Mouse (Mus musculus) cerebellum, adult 18-20 months (tissue): ENCODE measurements around the gene Tomm40.

Experiments
- DNase-seq, 2 experiments: peaks; one replicate each; pipeline ENCODE4 v3.0.0; 2021

Gene Tomm40

GRCm38 (mm10) chr7:19685374-19685773, 29.9 kb downstream of the Tomm40 start:
- DNase-seq, result no peak

GRCm38 (mm10) chr7:19683771-19684201, 31.5 kb downstream of the Tomm40 start:
- no peak for DNase-seq

- no peak for DNase-seq
Observed at GRCm38 (mm10) chr7:19682979-19683378, 32.3 kb downstream of the Tomm40 start.

- no peak for DNase-seq
Observed at GRCm38 (mm10) chr7:19681202-19681694, 34.0 kb downstream of the Tomm40 start, which contains the start of the genes Gm44805 and Apoc4. TSS of gene Gm44805 (minus strand) at chr7:19681423. TSS of gene Apoc4 (minus strand) at chr7:19681479.

GRCm38 (mm10) chr7:19680702-19681101, 34.5 kb downstream of the Tomm40 start:
- DNase-seq, result no peak

GRCm38 (mm10) chr7:19678901-19679300, 36.3 kb downstream of the Tomm40 start:
- DNase-seq, result no peak

- DNase-seq, result no peak
Observed at GRCm38 (mm10) chr7:19677872-19678271, 37.4 kb downstream of the Tomm40 start, which contains the start of gene Apoc2. TSS of gene Apoc2 (minus strand) at chr7:19677941.

- no peak for DNase-seq
Observed at GRCm38 (mm10) chr7:19676662-19677061, 38.6 kb downstream of the Tomm40 start.

- DNase-seq, result no peak
Observed at GRCm38 (mm10) chr7:19675824-19676223, 39.4 kb downstream of the Tomm40 start.

- no peak for DNase-seq
Observed at GRCm38 (mm10) chr7:19673083-19673699, 42.0 kb downstream of the Tomm40 start.

GRCm38 (mm10) chr7:19671511-19671910, 43.7 kb downstream of the Tomm40 start:
- DNase-seq, result no peak

GRCm38 (mm10) chr7:19668947-19669721, 46.1 kb downstream of the Tomm40 start:
- DNase-seq, result peak; percentile 94 to 95

GRCm38 (mm10) chr7:19667434-19667833, 47.8 kb downstream of the Tomm40 start:
- no peak for DNase-seq

GRCm38 (mm10) chr7:19666750-19667149, 48.5 kb downstream of the Tomm40 start:
- DNase-seq, result no peak

GRCm38 (mm10) chr7:19664955-19665841, 50.0 kb downstream of the Tomm40 start, which contains the start of gene Clptm1:
TSS of gene Clptm1 (minus strand) at chr7:19665033.
- DNase-seq, result peak; percentile 94 to 97

GRCm38 (mm10) chr7:19664455-19664954, 50.7 kb downstream of the Tomm40 start:
- no peak for DNase-seq

- DNase-seq, result peak; percentile 15 to 24
Observed at GRCm38 (mm10) chr7:19663940-19664339, 51.3 kb downstream of the Tomm40 start.

- no peak for DNase-seq
Observed at GRCm38 (mm10) chr7:19652614-19653013, 62.6 kb downstream of the Tomm40 start.
